Mouse (Mus musculus) liver, embryonic 16.5 days (tissue): ENCODE measurements at regions not wholly inside any gene's neighbourhood (a gene's known extent, or its start where the extent isn't known, plus 50 kb on each side); places are given as distances from the start of the nearest gene placed in this dataset.

Source experiments
- ATAC-seq: fragments of 200-750 bp; cut with Nextera tagmentation; 2 replicates; pipeline ENCODE4 v1.8.0; 2017; ENCODE audit warnings: low read depth, mild to moderate bottlenecking, moderate number of reproducible peaks, moderate library complexity
- H3K27ac ChIP-seq: fragments of 300-500 bp; sonication (generic); 2 replicates; pipeline ENCODE4 v1.5.1; 2014; ENCODE audit warnings: mild to moderate bottlenecking, low read length
- H3K27me3 ChIP-seq: fragments of 300-500 bp; sonication (generic); 2 replicates; pipeline ENCODE4 v1.6.1; 2014; ENCODE audit warnings: low read depth, low read length, mixed read lengths; ENCODE audit not compliant: control insufficient read depth, insufficient read depth
- H3K36me3 ChIP-seq: fragments of 300-500 bp; sonication (generic); 2 replicates; pipeline ENCODE4 v1.6.1; 2014; ENCODE audit warnings: mild to moderate bottlenecking; ENCODE audit not compliant: control insufficient read depth, insufficient read depth
- H3K4me1 ChIP-seq: fragments of 300-500 bp; sonication (generic); 2 replicates; pipeline ENCODE4 v1.6.1; 2014; ENCODE audit warnings: low read depth, low read length, mixed read lengths; ENCODE audit not compliant: control insufficient read depth
- H3K4me2 ChIP-seq: fragments of 300-500 bp; sonication (generic); 2 replicates; pipeline ENCODE4 v1.6.1; 2014; ENCODE audit warnings: low read depth, low read length, mixed read lengths
- H3K4me3 ChIP-seq: fragments of 300-500 bp; sonication (generic); 2 replicates; pipeline ENCODE4 v1.5.1; 2014; ENCODE audit warnings: low read depth, mild to moderate bottlenecking, low read length
- H3K9ac ChIP-seq: fragments of 300-500 bp; sonication (generic); 2 replicates; pipeline ENCODE4 v1.6.1; 2014; ENCODE audit warnings: low read depth, low read length
- H3K9me3 ChIP-seq: fragments of 300-500 bp; sonication (generic); replicated peaks from 2 replicates; pipeline ENCODE4 v1.6.1; 2016; ENCODE audit warnings: low read length; ENCODE audit not compliant: control insufficient read depth
- WGBS: fragments of 180-500 bp; shearing (Covaris S2); extraction: QIAGEN DNeasy Blood & Tissue Kit; methylation state at CpG from one replicate; pipeline ENCODE4 v1.1.7; 2014; ENCODE audit not compliant: insufficient replicate concordance; 5-methylcytosine and 5-hydroxymethylcytosine counted together

- Histone ChIP-seq H3K36me3 (no peaks in the 10 kb centered on the region), H3K4me1 (no peaks in the 10 kb centered on the region), H3K4me3 (no peak overlapping the region), H3K27ac (no peak overlapping the region), H3K9me3 (no peaks in the 10 kb centered on the region), H3K27me3 (no peaks in the 10 kb centered on the region), H3K9ac (no peak overlapping the region), H3K4me2 (no peak overlapping the region)
- no peak for ATAC-seq
- WGBS = 44% methylated on average over 4 of the region's 5 CpGs
Measured at GRCm38 (mm10) chr13:107668509-107668908, 375.7 kb upstream of the Smim15 start.

- Histone ChIP-seq H3K4me2 (no peak overlapping the region), H3K4me3 (no peak overlapping the region), H3K27me3 (no peaks in the 10 kb centered on the region), H3K27ac (no peak overlapping the region), H3K9ac (no peak overlapping the region), H3K9me3 (no peaks in the 10 kb centered on the region), H3K36me3 (no peaks in the 10 kb centered on the region), H3K4me1 (no peaks in the 10 kb centered on the region)
- ATAC-seq = no peak
- WGBS = 69% methylated on average over 6 of the region's 6 CpGs
Measured at GRCm38 (mm10) chr13:107665775-107666174, 378.5 kb upstream of the Smim15 start.

GRCm38 (mm10) chr13:107664197-107664596, 380.0 kb upstream of the Smim15 start:
- no peak for ATAC-seq
- Histone ChIP-seq H3K36me3 (no peaks in the 10 kb centered on the region), H3K4me3 (no peak overlapping the region), H3K4me1 (no peaks in the 10 kb centered on the region), H3K4me2 (no peak overlapping the region), H3K27me3 (no peaks in the 10 kb centered on the region), H3K9me3 (no peaks in the 10 kb centered on the region), H3K9ac (no peak overlapping the region), H3K27ac (no peak overlapping the region)
- whole genome bisulfite sequencing = 55% methylated on average over 8 of the region's 8 CpGs

DNA sequence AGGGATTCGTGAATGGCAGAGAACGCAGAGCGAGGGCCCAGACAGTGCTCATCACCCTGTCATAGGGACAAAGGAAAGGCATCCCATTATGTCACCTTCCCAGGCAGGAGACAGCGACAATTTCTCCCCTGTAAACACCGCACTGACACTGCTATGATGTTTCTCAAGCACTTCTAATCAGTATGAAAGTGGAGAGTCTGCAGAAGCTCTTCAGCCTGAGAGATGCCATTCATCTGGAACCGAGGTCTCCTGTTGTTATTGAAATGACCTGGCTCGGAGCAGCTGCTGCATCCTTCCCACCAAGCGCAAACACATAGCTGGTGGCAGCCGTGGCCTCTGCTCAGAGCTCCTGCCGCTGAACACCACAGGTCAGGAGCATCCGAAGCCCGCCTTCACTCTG, 380.5 kb upstream of the Smim15 start:
- 47% methylated on average over 12 of the region's 12 CpGs for WGBS
- Histone ChIP-seq H3K9ac (no peak overlapping the region), H3K27me3 (no peaks in the 10 kb centered on the region), H3K4me1 (no peaks in the 10 kb centered on the region), H3K4me2 (no peak overlapping the region), H3K9me3 (no peaks in the 10 kb centered on the region), H3K36me3 (no peaks in the 10 kb centered on the region), H3K27ac (no peak overlapping the region), H3K4me3 (no peak overlapping the region)
- ATAC-seq = no peak

- H3K27ac ChIP-seq = no peak overlapping the region
- H3K9ac ChIP-seq = no peak overlapping the region
- no peak overlapping the region for H3K4me3 ChIP-seq
- no peaks in the 10 kb centered on the region for H3K4me1 ChIP-seq
- no peaks in the 10 kb centered on the region for H3K27me3 ChIP-seq
- no peaks in the 10 kb centered on the region for H3K36me3 ChIP-seq
- WGBS = 40% methylated on average over 5 of the region's 5 CpGs
- H3K4me2 ChIP-seq = no peak overlapping the region
- no peaks in the 10 kb centered on the region for H3K9me3 ChIP-seq
- ATAC-seq = no peak
Measured at GRCm38 (mm10) chr13:107661414-107661813, 382.8 kb upstream of the Smim15 start.

DNA sequence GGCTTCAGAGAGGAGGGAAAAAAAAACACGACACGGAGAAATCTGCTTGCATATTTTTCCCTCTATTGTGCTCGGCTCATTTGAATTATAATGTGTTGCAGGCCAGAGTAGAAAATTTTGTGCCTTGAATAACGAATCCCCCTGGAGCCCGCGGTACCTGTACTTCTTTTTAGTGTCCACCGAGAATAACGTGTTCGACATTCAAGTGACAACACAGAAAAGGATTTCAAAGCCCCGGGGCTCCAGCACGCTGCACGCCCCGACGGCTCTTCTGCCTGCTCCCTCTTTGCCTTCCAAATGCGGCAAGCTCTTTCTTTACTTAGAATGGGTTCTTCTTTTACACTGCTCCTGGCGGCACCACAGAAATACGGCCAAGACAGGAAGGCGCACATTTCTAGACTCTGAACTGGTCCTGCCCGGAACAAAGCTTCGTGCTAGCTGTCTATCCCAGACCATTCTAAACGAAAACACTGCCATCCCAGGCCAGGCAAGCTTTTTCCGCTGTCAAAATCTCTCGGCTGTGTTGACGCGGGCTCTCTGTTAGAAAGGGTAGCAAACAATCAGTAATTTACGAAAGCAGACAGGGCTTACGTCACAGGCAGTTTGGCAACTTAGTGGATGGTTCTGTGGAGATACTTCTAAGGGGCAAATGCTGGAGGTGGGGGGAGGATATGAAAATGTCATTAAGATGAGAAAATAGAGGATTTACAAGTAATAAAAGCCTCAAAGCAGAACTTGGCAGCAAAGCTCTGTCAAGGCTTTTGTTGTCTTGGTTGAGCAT, 398.2 kb upstream of the Smim15 start:
- H3K4me3 ChIP-seq = peak overlapping the region; percentile 34
- H3K36me3 ChIP-seq = no peaks in the 10 kb centered on the region
- no peak for ATAC-seq
- no peak overlapping the region for H3K27ac ChIP-seq
- WGBS = 4% methylated on average over 27 of the region's 27 CpGs
- peaks cover 25% of the 10 kb centered on the region for H3K27me3 ChIP-seq
- no peaks in the 10 kb centered on the region; the same call in none of the 2 replicates for H3K4me1 ChIP-seq
- peak overlapping the region; percentile 40; the same call in 1 of the 2 replicates for H3K4me2 ChIP-seq
- no peak overlapping the region for H3K9ac ChIP-seq
- no peaks in the 10 kb centered on the region for H3K9me3 ChIP-seq

DNA sequence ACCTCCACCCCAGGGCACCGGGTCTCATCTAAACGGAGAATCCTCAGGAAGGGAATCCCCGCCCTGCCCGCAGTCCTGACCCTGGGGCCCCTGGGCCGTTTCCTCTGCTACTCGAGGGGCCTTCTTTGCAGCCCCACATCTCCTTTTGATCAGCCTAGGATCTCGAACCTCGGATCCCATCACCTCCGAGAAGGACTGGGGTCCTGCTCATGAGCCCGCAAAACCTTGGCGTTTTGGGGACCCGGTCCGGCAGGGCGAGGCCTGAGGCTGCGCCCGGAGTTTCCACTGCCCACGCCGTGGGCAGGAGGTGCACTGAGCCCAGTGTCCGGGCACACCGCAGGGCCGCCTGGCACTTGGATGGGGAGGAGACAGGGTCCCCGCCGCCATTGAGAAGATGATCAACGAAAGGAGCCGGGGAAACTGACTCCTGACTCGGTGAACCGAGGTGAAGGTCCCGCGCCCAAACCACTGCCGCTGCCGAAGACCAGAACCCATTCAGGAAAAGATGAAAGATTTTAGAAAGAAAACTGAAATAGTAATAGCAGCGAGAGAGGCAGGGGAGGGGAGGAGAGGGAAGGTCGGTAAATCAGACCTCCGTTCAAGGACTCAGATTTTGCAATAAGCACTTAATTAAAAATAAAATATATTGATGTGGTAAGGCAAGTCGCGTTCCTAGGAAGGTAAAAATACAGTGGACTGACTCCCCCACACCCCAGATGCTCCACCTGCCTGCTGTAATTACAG, 399.0 kb upstream of the Smim15 start:
- H3K9ac ChIP-seq = 0 out of 2 replicates have a peak overlapping the region, but pooled peaks have one; percentile 12

GRCm38 (mm10) chr13:107644705-107645104, 399.5 kb upstream of the Smim15 start:
- H3K4me1 ChIP-seq = no peaks in the 10 kb centered on the region; the same call in none of the 2 replicates
- H3K4me2 ChIP-seq = no peak overlapping the region
- H3K36me3 ChIP-seq = no peaks in the 10 kb centered on the region
- H3K9ac ChIP-seq = no peak overlapping the region
- no peak overlapping the region for H3K27ac ChIP-seq
- H3K9me3 ChIP-seq = no peaks in the 10 kb centered on the region
- 28% methylated on average over 12 of the region's 12 CpGs for WGBS
- no peak overlapping the region for H3K4me3 ChIP-seq
- ATAC-seq = no peak
- peaks cover 25% of the 10 kb centered on the region for H3K27me3 ChIP-seq

More for the DNA sequence above, 399.0 kb upstream of the Smim15 start:
- Histone ChIP-seq H3K36me3 (no peaks in the 10 kb centered on the region), H3K27ac (no peak overlapping the region), H3K27me3 (peaks cover 25% of the 10 kb centered on the region), H3K9me3 (no peaks in the 10 kb centered on the region), H3K4me3 (peak overlapping the region; percentile 34), H3K4me1 (no peaks in the 10 kb centered on the region; the same call in none of the 2 replicates), H3K4me2 (peak overlapping the region; percentile 40)
- WGBS = 3% methylated on average over 36 of the region's 36 CpGs
- ATAC-seq = no peak
